Mouse (Mus musculus) kidney, postnatal 0 days (tissue): ENCODE results near the gene Inpp4a. TPM values are rescaled to one million over a fixed set of nuclear protein-coding genes. Genes with fewer than 3 reads are reported as not detected.

ENCODE experiments used
- ATAC-seq: fragments of 200-750 bp; cut with Nextera tagmentation; replicated peaks from 2 replicates; pipeline ENCODE4 v1.8.0; 2017; ENCODE audit warnings: low read depth, moderate number of reproducible peaks, moderate TSS enrichment, moderate library complexity; ENCODE audit not compliant: low FRiP score
- DNase-seq: peaks from one replicate; pipeline ENCODE4 v3.0.0-alpha.2; 2016; ENCODE audit warnings: low spot score
- H3K27ac ChIP-seq: fragments of 300-500 bp; sonication (generic); 2 replicates; pipeline ENCODE4 v1.5.1; 2014; ENCODE audit warnings: mild to moderate bottlenecking
- H3K27me3 ChIP-seq: fragments of 300-500 bp; sonication (generic); 2 replicates; pipeline ENCODE4 v1.6.1; 2014; ENCODE audit warnings: low read length, mixed read lengths; ENCODE audit not compliant: insufficient read depth
- H3K36me3 ChIP-seq: fragments of 300-500 bp; sonication (generic); 2 replicates; pipeline ENCODE4 v1.6.1; 2014; ENCODE audit warnings: low read length, mixed read lengths; ENCODE audit not compliant: insufficient read depth
- H3K4me1 ChIP-seq: fragments of 300-500 bp; sonication (generic); replicated peaks from 2 replicates; pipeline ENCODE4 v1.6.1; 2014; ENCODE audit warnings: antibody characterized with exemption, low read length, mixed read lengths; ENCODE audit not compliant: insufficient read depth
- H3K4me2 ChIP-seq: fragments of 300-500 bp; sonication (generic); 2 replicates; pipeline ENCODE4 v1.6.1; 2014; ENCODE audit warnings: mild to moderate bottlenecking, low read length, moderate library complexity, mixed read lengths
- H3K4me3 ChIP-seq: fragments of 300-500 bp; sonication (generic); replicated peaks from 2 replicates; pipeline ENCODE4 v1.5.1; 2014; ENCODE audit warnings: low read depth, low read length
- H3K9ac ChIP-seq: fragments of 300-500 bp; sonication (generic); 2 replicates; pipeline ENCODE4 v1.6.1; 2014; ENCODE audit warnings: low read depth, low read length
- H3K9me3 ChIP-seq: fragments of 300-500 bp; sonication (generic); replicated peaks from 2 replicates; pipeline ENCODE4 v1.6.1; 2016; ENCODE audit warnings: low read length, inconsistent platforms, mixed read lengths
- CTCF ChIP-seq: IDR thresholded peaks from 2 replicates; pipeline ENCODE4 v1.5.1; 2016; ENCODE audit warnings: antibody characterized with exemption, low read depth, mild to moderate bottlenecking, moderate library complexity
- WGBS: fragments of 180-500 bp; shearing (Covaris S2); extraction: QIAGEN DNeasy Blood & Tissue Kit; methylation state at CpG from one replicate; pipeline ENCODE4 v1.1.7; 2014; 5-methylcytosine and 5-hydroxymethylcytosine counted together
- polyA plus RNA-seq: library from polyadenylated mRNA; unstranded; fragments of >200 nt; fragmentation: Nextera tagmentation; extraction: Ambion mirVana; gene quantifications from 2 replicates; pipeline ENCODE4 v1.2.1, GENCODE M21; 2015

Gene Inpp4a
- polyA plus RNA-seq, 1 experiment from 2014 or later = 13.6 TPM

GRCm38 (mm10) chr1:37357173-37357572 is 57.5 kb downstream of the Inpp4a start:
- ATAC-seq = no peak

GRCm38 (mm10) chr1:37358621-37359020 is 59.0 kb downstream of the Inpp4a start:
- no peaks in the 10 kb centered on the region for H3K9me3 ChIP-seq
- no peak for ATAC-seq
- WGBS = 85% methylated on average over 8 of the region's 8 CpGs

More at GRCm38 (mm10) chr1:37357173-37357572, 57.5 kb downstream of the Inpp4a start:
- WGBS = 87% methylated on average over 6 of the region's 6 CpGs
- DNase-seq = no peak
- Histone ChIP-seq H3K4me1 (no peaks in the 10 kb centered on the region), H3K36me3 (no peaks in the 10 kb centered on the region), H3K4me2 (no peak overlapping the region), H3K27me3 (no peaks in the 10 kb centered on the region), H3K27ac (no peak overlapping the region), H3K9ac (no peak overlapping the region), H3K9me3 (no peaks in the 10 kb centered on the region), H3K4me3 (no peak overlapping the region)
- no peak for TF ChIP-seq CTCF

GRCm38 (mm10) chr1:37359395-37360092 is 59.9 kb downstream of the Inpp4a start:
- H3K36me3 ChIP-seq = no peaks in the 10 kb centered on the region
- WGBS = 88% methylated on average over 6 of the region's 6 CpGs
- no peaks in the 10 kb centered on the region for H3K9me3 ChIP-seq
- H3K4me1 ChIP-seq = no peaks in the 10 kb centered on the region
- ATAC-seq (no peak), DNase-seq (no peak)
- H3K4me2 ChIP-seq = no peak overlapping the region
- TF ChIP-seq CTCF = no peak
- no peak overlapping the region for H3K4me3 ChIP-seq
- H3K9ac ChIP-seq = no peak overlapping the region
- H3K27me3 ChIP-seq = no peaks in the 10 kb centered on the region
- no peak overlapping the region for H3K27ac ChIP-seq

More at GRCm38 (mm10) chr1:37358621-37359020, 59.0 kb downstream of the Inpp4a start:
- no peak for TF ChIP-seq CTCF
- H3K4me1 ChIP-seq = no peaks in the 10 kb centered on the region
- no peak for DNase-seq
- no peaks in the 10 kb centered on the region for H3K27me3 ChIP-seq
- no peak overlapping the region for H3K9ac ChIP-seq
- H3K36me3 ChIP-seq = no peaks in the 10 kb centered on the region
- H3K27ac ChIP-seq = no peak overlapping the region
- no peak overlapping the region for H3K4me3 ChIP-seq
- H3K4me2 ChIP-seq = no peak overlapping the region

- WGBS = 86% methylated on average over 3 of the region's 3 CpGs
- ATAC-seq = no peak
Measured at GRCm38 (mm10) chr1:37360781-37361180, 61.1 kb downstream of the Inpp4a start.

GRCm38 (mm10) chr1:37362721-37363120 is 63.1 kb downstream of the Inpp4a start:
- Histone ChIP-seq H3K9me3 (no peaks in the 10 kb centered on the region), H3K4me3 (no peak overlapping the region), H3K4me2 (no peak overlapping the region), H3K4me1 (no peaks in the 10 kb centered on the region), H3K27me3 (no peaks in the 10 kb centered on the region), H3K9ac (no peak overlapping the region), H3K36me3 (peaks cover 5% of the 10 kb centered on the region; the same call in 1 of the 2 replicates), H3K27ac (no peak overlapping the region)
- WGBS = 80% methylated on average over 10 of the region's 10 CpGs
- no peak for ATAC-seq
- no peak for DNase-seq
- no peak for TF ChIP-seq CTCF

More at GRCm38 (mm10) chr1:37360781-37361180, 61.1 kb downstream of the Inpp4a start:
- H3K9ac ChIP-seq = no peak overlapping the region
- no peaks in the 10 kb centered on the region for H3K4me1 ChIP-seq
- H3K4me3 ChIP-seq = no peak overlapping the region
- H3K4me2 ChIP-seq = no peak overlapping the region
- no peak for DNase-seq
- no peaks in the 10 kb centered on the region for H3K27me3 ChIP-seq
- no peaks in the 10 kb centered on the region for H3K9me3 ChIP-seq
- no peak for TF ChIP-seq CTCF
- H3K27ac ChIP-seq = no peak overlapping the region
- no peaks in the 10 kb centered on the region for H3K36me3 ChIP-seq

- H3K9ac ChIP-seq = no peak overlapping the region
- no peak overlapping the region for H3K4me3 ChIP-seq
- peaks cover 7% of the 10 kb centered on the region; the same call in 1 of the 2 replicates for H3K36me3 ChIP-seq
- no peak overlapping the region for H3K4me2 ChIP-seq
- H3K27ac ChIP-seq = no peak overlapping the region
- 92% methylated on average over 10 of the region's 10 CpGs for WGBS
- H3K9me3 ChIP-seq = no peaks in the 10 kb centered on the region
- no peaks in the 10 kb centered on the region for H3K27me3 ChIP-seq
- DNase-seq (no peak), ATAC-seq (no peak)
- no peaks in the 10 kb centered on the region for H3K4me1 ChIP-seq
- TF ChIP-seq CTCF = no peak
Measured at GRCm38 (mm10) chr1:37368125-37368524, 68.5 kb downstream of the Inpp4a start.
